Mouse (Mus musculus): ENCODE data around the gene Lrp6. TPM values are rescaled to one million over a fixed set of nuclear protein-coding genes. Genes with fewer than 3 reads are reported as not detected.

Lrp6 gene
- polyA plus RNA-seq, 1 experiment from 2014 or later = 39.6 TPM

GRCm38 (mm10) chr6:134466671-134467229 is 100.0 kb downstream of the Lrp6 start:
- 84% methylated on average over 10 of the region's 10 CpGs for WGBS
- no peaks in the 10 kb centered on the region for H3K4me1 ChIP-seq (ENCODE audit: control insufficient read depth, insufficient read depth, low read length)
- H3K36me3 ChIP-seq (ENCODE audit: control insufficient read depth, insufficient read depth, low read length) = peaks cover 43% of the 10 kb centered on the region
- no peaks in the 10 kb centered on the region for H3K27me3 ChIP-seq (ENCODE audit: control insufficient read depth, insufficient read depth, low read length)
- H3K27ac ChIP-seq (ENCODE audit: low read length) = no peak overlapping the region
- no peak for ATAC-seq (ENCODE audit: insufficient number of reproducible peaks, insufficient read depth, low FRiP score, low read depth)
- H3K9ac ChIP-seq (replicated peaks; ENCODE audit: low read depth, low read length) = no peak overlapping the region
- H3K4me2 ChIP-seq (replicated peaks; ENCODE audit: low read depth, low read length) = no peak overlapping the region
- no peaks in the 10 kb centered on the region for H3K9me3 ChIP-seq (ENCODE audit: control insufficient read depth, low read depth, low read length)
- H3K4me3 ChIP-seq (ENCODE audit: low read depth, low read length) = no peak overlapping the region

- 86% methylated on average over 6 of the region's 6 CpGs for WGBS
- H3K4me3 ChIP-seq (ENCODE audit: low read depth, low read length) = no peak overlapping the region
- no peak overlapping the region for H3K9ac ChIP-seq (replicated peaks; ENCODE audit: low read depth, low read length)
- no peak for ATAC-seq (ENCODE audit: insufficient number of reproducible peaks, insufficient read depth, low FRiP score, low read depth)
- no peaks in the 10 kb centered on the region for H3K27me3 ChIP-seq (ENCODE audit: control insufficient read depth, insufficient read depth, low read length)
- H3K27ac ChIP-seq (ENCODE audit: low read length) = no peak overlapping the region
- H3K4me2 ChIP-seq (replicated peaks; ENCODE audit: low read depth, low read length) = no peak overlapping the region
- peaks cover 62% of the 10 kb centered on the region for H3K36me3 ChIP-seq (ENCODE audit: control insufficient read depth, insufficient read depth, low read length)
- H3K4me1 ChIP-seq (ENCODE audit: control insufficient read depth, insufficient read depth, low read length) = no peaks in the 10 kb centered on the region
- no peaks in the 10 kb centered on the region for H3K9me3 ChIP-seq (ENCODE audit: control insufficient read depth, low read depth, low read length)
These were observed 105.6 kb downstream of the Lrp6 start for GRCm38 (mm10) chr6:134461175-134461574.

- no peak for ATAC-seq (ENCODE audit: insufficient number of reproducible peaks, insufficient read depth, low FRiP score, low read depth)
- Histone ChIP-seq H3K9ac (replicated peaks; ENCODE audit: low read depth, low read length) (no peak overlapping the region), H3K4me2 (replicated peaks; ENCODE audit: low read depth, low read length) (no peak overlapping the region), H3K27ac (ENCODE audit: low read length) (no peak overlapping the region), H3K4me3 (ENCODE audit: low read depth, low read length) (no peak overlapping the region), H3K4me1 (ENCODE audit: control insufficient read depth, insufficient read depth, low read length) (no peaks in the 10 kb centered on the region), H3K9me3 (ENCODE audit: control insufficient read depth, low read depth, low read length) (no peaks in the 10 kb centered on the region), H3K27me3 (ENCODE audit: control insufficient read depth, insufficient read depth, low read length) (no peaks in the 10 kb centered on the region), H3K36me3 (ENCODE audit: control insufficient read depth, insufficient read depth, low read length) (peaks cover 70% of the 10 kb centered on the region)
- WGBS = 100% methylated on average over 1 of the region's 1 CpGs
These were observed 108.4 kb downstream of the Lrp6 start for GRCm38 (mm10) chr6:134458376-134458775.

GRCm38 (mm10) chr6:134454093-134454492 is 112.7 kb downstream of the Lrp6 start:
- Histone ChIP-seq H3K9me3 (ENCODE audit: control insufficient read depth, low read depth, low read length) (no peaks in the 10 kb centered on the region), H3K27ac (ENCODE audit: low read length) (no peak overlapping the region), H3K4me3 (ENCODE audit: low read depth, low read length) (no peak overlapping the region), H3K4me1 (ENCODE audit: control insufficient read depth, insufficient read depth, low read length) (no peaks in the 10 kb centered on the region), H3K9ac (replicated peaks; ENCODE audit: low read depth, low read length) (no peak overlapping the region), H3K36me3 (ENCODE audit: control insufficient read depth, insufficient read depth, low read length) (peaks cover 77% of the 10 kb centered on the region), H3K4me2 (replicated peaks; ENCODE audit: low read depth, low read length) (no peak overlapping the region), H3K27me3 (ENCODE audit: control insufficient read depth, insufficient read depth, low read length) (no peaks in the 10 kb centered on the region)
- 100% methylated on average over 1 of the region's 1 CpGs for WGBS
- ATAC-seq (ENCODE audit: insufficient number of reproducible peaks, insufficient read depth, low FRiP score, low read depth) = no peak

- Histone ChIP-seq H3K4me1 (ENCODE audit: control insufficient read depth, insufficient read depth, low read length) (no peaks in the 10 kb centered on the region), H3K4me3 (ENCODE audit: low read depth, low read length) (no peak overlapping the region), H3K9me3 (ENCODE audit: control insufficient read depth, low read depth, low read length) (no peaks in the 10 kb centered on the region), H3K27ac (ENCODE audit: low read length) (no peak overlapping the region), H3K4me2 (replicated peaks; ENCODE audit: low read depth, low read length) (no peak overlapping the region), H3K9ac (replicated peaks; ENCODE audit: low read depth, low read length) (no peak overlapping the region), H3K27me3 (ENCODE audit: control insufficient read depth, insufficient read depth, low read length) (no peaks in the 10 kb centered on the region), H3K36me3 (ENCODE audit: control insufficient read depth, insufficient read depth, low read length) (peaks cover 51% of the 10 kb centered on the region)
- peak; percentile 51; the same call in 1 of the 2 replicates for ATAC-seq (ENCODE audit: insufficient number of reproducible peaks, insufficient read depth, low FRiP score, low read depth)
- 41% methylated on average over 14 of the region's 14 CpGs for WGBS
These were observed 116.1 kb downstream of the Lrp6 start for GRCm38 (mm10) chr6:134450661-134451119.

GRCm38 (mm10) chr6:134449958-134450357 is 116.8 kb downstream of the Lrp6 start:
- Histone ChIP-seq H3K4me2 (replicated peaks; ENCODE audit: low read depth, low read length) (no peak overlapping the region), H3K9ac (replicated peaks; ENCODE audit: low read depth, low read length) (no peak overlapping the region), H3K27ac (ENCODE audit: low read length) (no peak overlapping the region), H3K4me1 (ENCODE audit: control insufficient read depth, insufficient read depth, low read length) (no peaks in the 10 kb centered on the region), H3K4me3 (ENCODE audit: low read depth, low read length) (no peak overlapping the region), H3K27me3 (ENCODE audit: control insufficient read depth, insufficient read depth, low read length) (no peaks in the 10 kb centered on the region), H3K9me3 (ENCODE audit: control insufficient read depth, low read depth, low read length) (no peaks in the 10 kb centered on the region), H3K36me3 (ENCODE audit: control insufficient read depth, insufficient read depth, low read length) (peaks cover 44% of the 10 kb centered on the region)
- ATAC-seq (ENCODE audit: insufficient number of reproducible peaks, insufficient read depth, low FRiP score, low read depth) = no peak
- 64% methylated on average over 11 of the region's 11 CpGs for WGBS

GRCm38 (mm10) chr6:134448451-134448850 is 118.3 kb downstream of the Lrp6 start:
- WGBS = 86% methylated on average over 12 of the region's 12 CpGs
- Histone ChIP-seq H3K27ac (ENCODE audit: low read length) (no peak overlapping the region), H3K27me3 (ENCODE audit: control insufficient read depth, insufficient read depth, low read length) (no peaks in the 10 kb centered on the region), H3K36me3 (ENCODE audit: control insufficient read depth, insufficient read depth, low read length) (peaks cover 29% of the 10 kb centered on the region), H3K9me3 (ENCODE audit: control insufficient read depth, low read depth, low read length) (no peaks in the 10 kb centered on the region), H3K4me1 (ENCODE audit: control insufficient read depth, insufficient read depth, low read length) (peaks cover 9% of the 10 kb centered on the region; the same call in 1 of the 2 replicates), H3K4me3 (ENCODE audit: low read depth, low read length) (no peak overlapping the region), H3K4me2 (replicated peaks; ENCODE audit: low read depth, low read length) (no peak overlapping the region), H3K9ac (replicated peaks; ENCODE audit: low read depth, low read length) (no peak overlapping the region)
- no peak for ATAC-seq (ENCODE audit: insufficient number of reproducible peaks, insufficient read depth, low FRiP score, low read depth)

GRCm38 (mm10) chr6:134443925-134444324 is 122.8 kb downstream of the Lrp6 start:
- Histone ChIP-seq H3K27ac (ENCODE audit: low read length) (peak overlapping the region; percentile 80), H3K9ac (replicated peaks; ENCODE audit: low read depth, low read length) (no peak overlapping the region), H3K9me3 (ENCODE audit: control insufficient read depth, low read depth, low read length) (no peaks in the 10 kb centered on the region), H3K4me3 (ENCODE audit: low read depth, low read length) (no peak overlapping the region), H3K27me3 (ENCODE audit: control insufficient read depth, insufficient read depth, low read length) (no peaks in the 10 kb centered on the region), H3K36me3 (ENCODE audit: control insufficient read depth, insufficient read depth, low read length) (no peaks in the 10 kb centered on the region; the same call in 1 of the 2 replicates), H3K4me1 (ENCODE audit: control insufficient read depth, insufficient read depth, low read length) (peaks cover 17% of the 10 kb centered on the region; the same call in 1 of the 2 replicates), H3K4me2 (replicated peaks; ENCODE audit: low read depth, low read length) (no peak overlapping the region)
- no peak for ATAC-seq (ENCODE audit: insufficient number of reproducible peaks, insufficient read depth, low FRiP score, low read depth)
- 32% methylated on average over 5 of the region's 5 CpGs for WGBS
